Mouse (Mus musculus): ENCODE measurements around the gene Olfr1241.

Gene Olfr1241

GRCm38 (mm10) chr2:89487026-89487425 is at the start of gene Olfr1241:
Gene Olfr1241, minus strand, starts transcription at chr2:89487126.
- DNase-seq, result no peak

- DNase-seq, result no peak
Measured at GRCm38 (mm10) chr2:89531387-89531786, 44.5 kb upstream of the Olfr1241 start, which contains the start of gene Olfr1243. Gene Olfr1243, minus strand, starts transcription at chr2:89531487.

- DNase-seq, result no peak
Measured at GRCm38 (mm10) chr2:89498235-89498634, 11.3 kb upstream of the Olfr1241 start, which contains the start of gene Olfr1242. Gene Olfr1242, minus strand, starts transcription at chr2:89498335.

- no peak for DNase-seq
Measured at GRCm38 (mm10) chr2:89442900-89443299, 44.0 kb downstream of the Olfr1241 start, which contains the start of gene Olfr1240. Gene Olfr1240, minus strand, starts transcription at chr2:89443000.

All from lung, postnatal 10 days (tissue).